Mouse (Mus musculus) c-Kit-positive CD71-positive TER-119-positive erythroid progenitor cells, embryonic 14.5 days (primary cell): ENCODE data around the gene Adamts16.
"Not testable (repeated sequence)": the region's sequence is repeated elsewhere in the genome, so short reads cannot be mapped to it uniquely, and the experiment has no call there.

Experiments
- DNase-seq: peaks from one replicate; pipeline ENCODE4 v3.0.0-alpha.2; 2013; ENCODE audit warnings: low spot score

The Adamts16 gene

GRCm38 (mm10) chr13:70841421-70841904, at the start of gene Adamts16:
Gene Adamts16 (minus strand): TSS chr13:70841811.
- no peak for DNase-seq

GRCm38 (mm10) chr13:70887136-70887535, 45.5 kb upstream of the Adamts16 start:
- DNase-seq = no peak

- DNase-seq = no peak
Measured at GRCm38 (mm10) chr13:70885006-70885405, 43.4 kb upstream of the Adamts16 start.

DNA sequence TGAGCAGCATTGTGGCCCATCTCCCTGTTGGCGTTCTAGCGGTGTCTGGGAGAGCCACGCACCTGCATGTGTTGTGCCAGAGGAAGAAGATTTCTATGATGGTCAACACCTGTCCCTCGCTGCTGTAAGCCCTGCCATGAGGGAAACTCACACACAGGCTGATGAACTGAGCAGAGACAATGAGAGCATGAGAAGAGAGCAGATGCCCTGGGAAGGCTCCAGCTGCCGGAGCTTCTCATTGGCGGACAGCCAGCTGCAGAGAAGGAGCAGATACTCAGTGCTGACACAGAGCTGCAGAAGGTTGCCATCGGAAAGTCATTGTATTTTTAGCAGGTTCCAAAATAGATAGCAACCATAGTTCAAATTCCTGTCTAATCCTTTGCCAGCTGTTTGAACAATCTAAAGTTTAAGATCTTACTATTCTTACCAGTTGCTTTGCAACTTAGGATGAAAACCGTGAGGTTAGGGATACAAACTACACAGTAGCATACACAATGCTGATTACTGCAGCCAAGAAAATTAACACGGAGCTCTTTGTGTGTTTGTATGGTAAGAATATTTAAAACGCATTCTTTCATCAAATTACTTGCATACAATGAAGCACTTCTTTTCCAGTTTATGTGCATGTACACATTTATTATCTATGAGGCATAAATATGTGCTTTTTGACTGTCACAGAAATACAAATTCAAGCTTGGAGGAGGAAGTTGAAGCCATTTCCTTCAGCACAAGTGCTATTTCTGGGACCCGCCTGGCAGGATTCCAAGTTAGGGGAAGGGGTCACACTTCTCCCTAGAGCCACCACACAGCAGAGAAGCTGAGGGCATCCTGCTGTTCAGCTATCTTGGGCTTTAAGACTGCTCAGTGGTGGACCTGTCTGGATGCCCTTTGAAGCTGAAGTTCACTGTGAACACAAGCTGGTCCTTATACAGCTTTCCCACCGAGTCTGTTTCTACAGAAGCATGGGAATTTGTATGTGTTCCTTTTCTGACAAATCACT, 42.6 kb upstream of the Adamts16 start:
- DNase-seq = no peak

DNA sequence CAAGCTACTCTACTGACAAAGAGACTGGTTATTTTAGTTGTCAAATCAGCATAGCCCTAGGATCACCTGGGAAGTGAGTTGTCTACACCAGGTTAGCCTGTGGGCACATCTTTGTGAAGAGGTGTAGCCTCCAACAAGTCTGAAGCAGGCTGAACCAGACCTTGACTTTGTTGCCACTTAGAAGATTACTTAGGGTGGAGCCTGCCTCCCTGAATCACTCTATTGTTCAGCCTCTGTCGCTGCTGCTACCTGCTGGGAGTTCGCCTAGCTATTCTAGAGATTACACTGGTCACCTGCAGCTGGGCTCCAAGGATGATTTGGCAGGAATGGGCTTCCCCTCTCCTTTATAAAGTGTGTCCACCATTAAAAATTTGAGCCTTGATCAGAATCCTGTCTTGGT, 38.4 kb upstream of the Adamts16 start:
- DNase-seq = not testable (repeated sequence)

DNA sequence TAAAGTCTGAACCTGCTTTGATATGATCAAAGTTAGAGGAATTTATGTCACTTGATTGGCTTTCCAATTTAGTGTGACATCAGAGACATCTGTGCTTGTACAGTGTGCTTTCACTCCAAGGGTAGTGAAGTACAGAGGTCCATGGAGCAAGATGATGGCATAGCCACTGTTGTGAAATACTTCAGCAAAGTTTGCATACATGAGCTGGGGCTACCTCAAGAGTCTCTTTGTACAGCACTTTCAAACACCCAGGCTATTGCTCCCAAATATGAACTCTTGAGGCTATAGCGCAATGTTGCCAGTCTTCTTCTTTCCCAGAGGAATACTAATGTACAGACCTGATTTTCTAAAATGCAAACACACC, 35.9 kb upstream of the Adamts16 start:
- no peak for DNase-seq

- DNase-seq = no peak
Measured at GRCm38 (mm10) chr13:70876648-70877549, 35.3 kb upstream of the Adamts16 start.

GRCm38 (mm10) chr13:70875411-70875949, 33.9 kb upstream of the Adamts16 start:
- DNase-seq = no peak

GRCm38 (mm10) chr13:70874741-70875140, 33.1 kb upstream of the Adamts16 start:
- no peak for DNase-seq

DNA sequence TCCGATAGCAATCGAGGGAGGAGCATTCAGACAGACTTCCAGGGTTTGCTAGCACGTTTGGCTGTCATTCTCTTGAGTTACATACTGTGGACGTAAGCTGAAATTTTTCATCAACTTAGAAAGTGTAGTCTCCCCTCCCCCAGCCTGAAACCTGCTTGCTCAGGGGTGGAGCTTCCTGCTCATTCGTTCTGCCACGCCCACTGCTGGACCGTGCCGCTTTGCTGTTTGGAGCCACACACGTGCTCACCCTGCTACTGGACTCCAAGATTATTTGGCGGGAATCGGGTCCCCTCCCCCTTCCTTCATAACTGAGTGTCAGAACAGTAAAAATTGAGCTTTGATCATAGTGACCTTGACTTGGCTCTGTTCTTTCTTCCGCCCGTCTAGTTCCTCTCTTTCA, 32.2 kb upstream of the Adamts16 start:
- DNase-seq = not testable (repeated sequence)

DNA sequence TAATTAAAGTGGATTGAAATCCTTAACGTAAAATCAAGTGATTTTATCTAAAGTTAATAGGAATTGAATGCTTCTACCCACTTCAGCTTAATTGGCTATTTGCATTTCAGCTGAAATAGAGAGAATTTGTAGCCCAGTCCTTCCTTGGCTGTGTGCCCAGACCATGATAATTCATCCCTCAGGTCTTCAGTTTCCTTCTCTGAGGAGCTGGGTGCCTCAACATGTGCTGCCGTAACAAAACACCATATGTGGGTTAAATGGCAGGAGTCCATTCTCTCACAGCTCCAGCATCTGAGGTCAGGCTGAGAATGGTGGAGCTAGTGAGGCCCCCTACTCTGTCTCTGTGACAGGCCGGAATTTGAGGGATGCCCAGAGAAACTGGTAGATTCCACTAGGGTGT, 29.4 kb upstream of the Adamts16 start:
- DNase-seq = no peak

GRCm38 (mm10) chr13:70866971-70867625, 25.5 kb upstream of the Adamts16 start:
- no peak for DNase-seq

GRCm38 (mm10) chr13:70865867-70866266, 24.3 kb upstream of the Adamts16 start:
- DNase-seq = no peak

DNA sequence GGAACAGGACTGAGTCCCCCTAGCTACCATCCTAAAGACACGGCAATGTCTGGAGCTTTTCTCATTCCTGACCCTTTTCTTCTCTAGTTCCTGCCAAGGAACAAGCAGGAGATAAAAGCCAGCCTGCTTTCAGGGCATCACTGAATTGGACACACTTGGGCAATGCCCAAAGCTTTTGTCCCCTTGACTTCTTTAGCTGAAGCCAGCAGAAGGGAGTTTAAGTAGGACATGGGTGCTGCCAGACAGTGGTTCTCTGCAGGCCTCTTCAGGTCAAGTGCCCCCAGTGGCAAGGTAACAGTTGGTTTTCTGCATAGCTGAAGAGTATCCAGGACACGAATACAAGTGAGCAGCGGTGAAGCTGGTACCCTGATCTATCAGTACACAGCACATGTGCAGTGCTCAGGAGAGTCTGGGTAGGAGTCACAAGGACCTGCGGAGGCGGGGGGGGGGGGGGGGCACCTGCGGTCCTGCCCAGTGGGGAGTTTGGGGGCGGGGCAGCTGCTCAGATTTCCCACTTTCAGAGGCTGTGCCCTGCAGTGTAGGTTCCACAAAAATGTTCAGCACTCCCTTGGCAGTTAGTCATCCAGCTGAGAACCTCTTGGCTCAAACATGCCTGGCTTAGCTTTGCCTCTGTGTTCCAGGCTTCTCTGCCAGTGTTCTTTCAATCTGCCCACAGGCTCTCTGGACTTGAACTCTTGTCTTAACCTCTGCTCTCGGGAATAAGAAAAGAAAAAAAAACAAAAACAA, 20.7 kb upstream of the Adamts16 start:
- no peak for DNase-seq

DNA sequence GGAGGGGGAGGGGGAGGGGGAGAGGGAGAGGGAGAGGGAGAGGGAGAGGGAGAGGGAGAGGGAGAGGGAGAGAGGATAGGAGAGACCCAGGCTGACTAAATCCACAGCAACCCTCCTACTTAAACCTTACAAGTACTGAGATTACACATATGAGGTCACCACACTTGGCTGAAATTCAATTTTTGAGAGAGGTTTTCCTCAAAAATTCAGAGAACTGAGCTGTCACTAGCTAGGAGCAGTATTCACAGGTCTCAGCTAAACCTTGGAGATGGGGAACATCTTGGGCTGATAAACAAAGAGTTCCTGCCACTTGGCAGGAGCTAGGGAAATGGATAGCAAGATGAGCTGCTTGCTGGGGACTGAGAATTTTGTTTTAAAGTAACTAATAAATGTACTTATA, 12.0 kb upstream of the Adamts16 start:
- no peak for DNase-seq

- DNase-seq = no peak
Measured at GRCm38 (mm10) chr13:70846933-70847332, 5.3 kb upstream of the Adamts16 start.

- DNase-seq = no peak
Measured at GRCm38 (mm10) chr13:70845526-70845925, 3.9 kb upstream of the Adamts16 start.

GRCm38 (mm10) chr13:70842126-70842525, 515 bp upstream of the Adamts16 start:
- no peak for DNase-seq

DNA sequence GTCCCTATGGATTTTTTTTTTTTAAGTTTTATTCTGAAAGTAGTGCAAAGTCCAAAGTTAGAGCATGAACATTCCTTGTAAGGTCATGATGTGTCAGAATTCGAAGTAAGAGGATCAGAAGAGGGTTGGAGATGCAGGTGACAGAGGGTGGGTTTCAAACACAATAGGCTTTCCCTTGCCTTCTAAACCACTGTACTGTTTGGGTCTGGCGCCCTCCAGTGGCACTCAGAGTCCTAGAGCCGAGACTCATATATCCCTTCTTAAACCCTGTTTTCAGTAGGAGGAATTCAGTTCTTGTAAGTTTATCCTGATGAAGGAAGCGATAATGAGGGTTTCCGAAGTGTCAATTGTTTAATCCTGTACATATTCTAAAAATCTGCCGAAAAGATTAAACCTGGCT, 1.4 kb downstream of the Adamts16 start:
- DNase-seq = peak; percentile 7

- no peak for DNase-seq
Measured at GRCm38 (mm10) chr13:70837571-70837970, 4.0 kb downstream of the Adamts16 start.

DNA sequence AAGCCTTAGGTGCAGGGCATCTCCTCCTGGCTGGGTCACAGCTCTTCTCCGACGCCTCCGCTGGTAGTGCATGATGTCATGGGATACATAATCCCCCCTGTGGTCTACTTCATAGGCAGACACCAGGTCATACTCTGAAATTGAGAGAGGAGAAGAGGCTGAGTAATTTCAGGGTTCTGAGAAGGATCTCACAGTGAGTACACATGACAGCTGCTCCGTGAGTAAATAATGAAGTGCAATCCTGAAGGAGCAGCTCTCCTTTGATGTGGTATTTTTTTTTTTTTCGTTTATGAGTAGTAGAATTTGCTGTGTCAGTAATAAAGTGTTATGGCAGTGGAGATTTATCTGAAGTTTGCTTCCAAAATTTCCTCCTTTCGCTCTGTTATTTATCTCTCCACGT, 5.4 kb downstream of the Adamts16 start:
- no peak for DNase-seq
